Mouse (Mus musculus) gastrocnemius, postnatal 14 days (tissue): ENCODE results near the gene Col4a2. TPM values are rescaled to one million over a fixed set of nuclear protein-coding genes. Genes with fewer than 3 reads are reported as not detected.

Experiments
- DNase-seq: peaks from one replicate; pipeline ENCODE4 v3.0.0; 2021; ENCODE audit warnings: mixed read lengths
- intact Hi-C: fragments of 180-260 bp; cut with DNase I; formaldehyde crosslinking; loops from one replicate; pipeline ENCODE4 v1.15.1; 2025; ENCODE audit warnings: low total_unique reads
- total RNA-seq, 2 experiments: library from RNA; stranded (reverse); gene quantifications; 2 replicates each; pipeline ENCODE4 v1.2.3; 2021

Gene Col4a2
- total RNA-seq, 2 experiments from 2014 or later, result 297 to 319 TPM

- intact Hi-C loops, result no loop called here
- no peak for DNase-seq
Observed at GRCm38 (mm10) chr8:11374326-11375076, 61.9 kb downstream of the Col4a2 start.

- intact Hi-C loops, result no loop called here
- DNase-seq, result no peak
Observed at GRCm38 (mm10) chr8:11375749-11376438, 63.3 kb downstream of the Col4a2 start.

GRCm38 (mm10) chr8:11377391-11378210 lies 65.0 kb downstream of the Col4a2 start:
- intact Hi-C loops, result no loop called here
- no peak for DNase-seq

GRCm38 (mm10) chr8:11379590-11379989 lies 67.0 kb downstream of the Col4a2 start:
- DNase-seq, result no peak
- intact Hi-C loops, result no loop called here

- intact Hi-C loops, result no loop called here
- DNase-seq, result no peak
Observed at GRCm38 (mm10) chr8:11381544-11381943, 68.9 kb downstream of the Col4a2 start.

GRCm38 (mm10) chr8:11382059-11382810 lies 69.6 kb downstream of the Col4a2 start:
- DNase-seq, result peak; percentile 77
- intact Hi-C loops, result no loop called here

- intact Hi-C loops, result no loop called here
- DNase-seq, result no peak
Observed at GRCm38 (mm10) chr8:11382933-11383332, 70.3 kb downstream of the Col4a2 start.

GRCm38 (mm10) chr8:11383379-11383778 lies 70.8 kb downstream of the Col4a2 start:
- intact Hi-C loops, result no loop called here

GRCm38 (mm10) chr8:11384841-11385240 lies 72.2 kb downstream of the Col4a2 start:
- intact Hi-C loops, result no loop called here
- no peak for DNase-seq

More at GRCm38 (mm10) chr8:11383379-11383778, 70.8 kb downstream of the Col4a2 start:
- DNase-seq, result no peak

GRCm38 (mm10) chr8:11385272-11385905 lies 72.8 kb downstream of the Col4a2 start:
- no peak for DNase-seq
- intact Hi-C loops, result no loop called here

- DNase-seq, result no peak
- intact Hi-C loops, result no loop called here
Observed at GRCm38 (mm10) chr8:11387282-11387681, 74.7 kb downstream of the Col4a2 start.

- no peak for DNase-seq
- intact Hi-C loops, result loop anchor here (5.0 kb wide), 2 partner anchors 37 to 137 kb away; no protein-coding TSS in a partner anchor
Observed at GRCm38 (mm10) chr8:11389275-11390050, 76.9 kb downstream of the Col4a2 start.

GRCm38 (mm10) chr8:11392739-11393138 lies 80.1 kb downstream of the Col4a2 start:
- DNase-seq, result peak; percentile 70
- intact Hi-C loops, result loop anchor here (5.0 kb wide), 2 partner anchors 40 to 140 kb away; no protein-coding TSS in a partner anchor

GRCm38 (mm10) chr8:11393161-11393560 lies 80.6 kb downstream of the Col4a2 start:
- intact Hi-C loops, result loop anchor here (5.0 kb wide), 2 partner anchors 41 to 141 kb away; no protein-coding TSS in a partner anchor

GRCm38 (mm10) chr8:11393607-11394006 lies 81.0 kb downstream of the Col4a2 start:
- intact Hi-C loops, result loop anchor here (5.0 kb wide), 2 partner anchors 41 to 141 kb away; no protein-coding TSS in a partner anchor
- DNase-seq, result no peak

More at GRCm38 (mm10) chr8:11393161-11393560, 80.6 kb downstream of the Col4a2 start:
- DNase-seq, result peak; percentile 53

- DNase-seq, result no peak
Observed at GRCm38 (mm10) chr8:11394773-11395172, 82.2 kb downstream of the Col4a2 start.

GRCm38 (mm10) chr8:11395601-11396000 lies 83.0 kb downstream of the Col4a2 start:
- intact Hi-C loops, result no loop called here
- DNase-seq, result no peak

More at GRCm38 (mm10) chr8:11394773-11395172, 82.2 kb downstream of the Col4a2 start:
- intact Hi-C loops, result loop anchor here (5.0 kb wide), 2 partner anchors 42 to 142 kb away; no protein-coding TSS in a partner anchor

- no peak for DNase-seq
- intact Hi-C loops, result no loop called here
Observed at GRCm38 (mm10) chr8:11396111-11396510, 83.5 kb downstream of the Col4a2 start.
